Mouse (Mus musculus): ENCODE results near the gene Mfsd4b5.

GRCm38 (mm10) chr10:39975771-39976170, 10.7 kb downstream of the Mfsd4b5 start:
- TF ChIP-seq TAL1 (IDR thresholded peaks at IDR 0.05; ENCODE audit: low read length): no peak
- TF ChIP-seq GATA1 (IDR thresholded peaks at IDR 0.05; ENCODE audit: low read length): no peak

All from erythroblast, embryonic 14.5 days (primary cell).